Mouse (Mus musculus) kidney, adult 9 months (tissue): ENCODE measurements at regions not wholly inside any gene's neighbourhood (a gene's known extent, or its start where the extent isn't known, plus 50 kb on each side); places are given as distances from the start of the nearest gene placed in this dataset.
"Not testable (repeated sequence)": the region's sequence is repeated elsewhere in the genome, so short reads cannot be mapped to it uniquely, and the experiment has no call there.

Experiments used
- DNase-seq: peaks from one replicate; pipeline ENCODE4 v3.0.0; 2022

DNA sequence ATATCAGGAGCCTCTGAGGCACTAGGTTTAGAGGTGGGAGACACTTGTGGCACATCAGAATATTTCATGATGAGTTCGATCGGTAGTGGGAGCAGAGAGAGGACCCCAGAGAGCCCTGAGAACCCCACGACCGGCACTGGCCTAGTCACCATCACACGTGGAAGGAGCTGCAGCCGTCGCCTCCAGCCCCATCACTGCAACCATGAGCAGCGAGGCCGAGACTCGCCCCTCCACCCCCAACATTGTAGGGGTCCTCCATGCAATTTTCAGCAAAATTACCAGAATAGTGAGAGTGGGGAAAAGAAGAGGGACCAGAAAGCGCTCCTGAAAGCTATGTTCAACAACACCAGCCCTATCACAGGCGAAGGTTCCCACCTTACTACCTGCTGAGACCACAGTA lies 297.0 kb downstream of the Edem1 start:
- no peak for DNase-seq

DNA sequence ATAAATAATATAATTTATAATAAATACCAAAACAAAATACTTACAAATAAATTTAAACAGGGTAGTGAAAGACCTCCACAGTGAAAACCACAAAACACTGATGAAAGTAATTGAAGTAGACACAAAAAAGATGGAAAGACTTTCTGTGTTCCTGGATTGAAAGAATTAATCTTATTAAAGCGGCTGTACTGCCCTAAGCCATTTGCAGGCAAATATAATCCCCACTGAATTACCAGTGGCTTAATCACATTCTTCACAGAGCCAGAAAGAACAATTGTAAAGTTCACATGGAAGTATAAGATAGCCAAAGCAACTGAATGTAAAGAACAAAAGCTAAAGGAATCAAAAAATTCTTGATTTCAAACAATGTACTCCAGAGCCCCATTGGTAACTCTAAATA lies 298.8 kb downstream of the Edem1 start:
- DNase-seq = no peak

DNA sequence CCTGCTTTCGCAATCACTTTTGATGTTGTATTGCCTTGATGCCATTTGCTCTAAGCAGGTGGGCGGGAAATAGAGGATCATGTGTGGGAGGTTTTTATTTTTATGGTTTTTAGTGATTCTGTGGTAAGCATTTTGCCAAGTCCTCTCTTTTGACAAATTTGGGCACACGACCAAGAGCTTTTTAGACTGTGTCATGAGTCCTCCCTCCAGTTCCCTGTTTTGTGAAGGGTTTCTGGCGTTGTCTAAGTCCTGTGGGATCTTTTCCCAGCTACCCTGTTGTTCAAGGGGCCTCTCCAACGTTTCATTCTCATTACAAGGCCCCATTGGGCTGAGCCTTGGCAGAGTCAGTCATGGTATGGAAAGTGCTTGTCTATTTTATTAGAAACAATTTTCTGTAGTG lies 317.7 kb downstream of the Edem1 start:
- DNase-seq = no peak

- no peak for DNase-seq
These were observed 320.6 kb downstream of the Edem1 start for GRCm38 (mm10) chr6:109149043-109149442.

GRCm38 (mm10) chr6:109150023-109150911 lies 321.8 kb downstream of the Edem1 start:
- DNase-seq = peak; percentile 54

DNA sequence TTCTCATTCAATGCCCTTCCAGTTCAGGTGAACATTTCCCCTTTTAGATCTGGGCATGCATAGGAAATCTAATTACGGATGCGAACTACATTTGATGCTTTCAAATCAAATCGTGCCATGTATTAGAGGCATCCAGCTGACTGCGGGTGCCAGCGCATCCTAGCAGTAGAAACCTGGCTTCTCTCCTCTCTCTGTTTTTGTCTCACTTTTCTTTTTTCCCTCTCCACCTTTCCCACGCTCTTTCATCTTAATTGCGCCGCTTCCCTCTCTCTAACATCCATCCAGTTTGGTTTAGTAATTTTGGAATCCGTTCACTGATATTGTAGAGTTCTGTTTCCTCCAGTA lies 322.4 kb downstream of the Edem1 start:
- DNase-seq = no peak

DNA sequence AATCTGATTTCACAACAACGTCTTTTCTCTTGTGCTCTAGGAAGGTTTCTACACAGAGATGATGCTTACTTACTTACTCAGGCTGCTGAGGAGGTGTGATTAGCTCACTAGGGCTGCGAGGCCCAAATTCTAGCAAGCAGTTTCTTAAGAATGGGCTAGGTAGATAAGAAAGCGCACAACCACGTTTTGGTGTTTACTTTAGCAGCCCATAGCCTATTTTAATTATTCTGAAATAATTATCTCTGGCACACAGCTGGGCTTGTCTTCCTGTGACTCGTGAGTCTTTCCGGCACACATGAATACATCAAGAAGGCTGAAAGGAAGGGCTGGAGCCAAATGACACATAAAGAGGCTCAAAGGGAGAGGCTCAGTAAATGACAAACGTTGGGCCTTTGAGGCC lies 325.2 kb downstream of the Edem1 start:
- DNase-seq = peak; percentile 3

- no peak for DNase-seq
These were observed 331.1 kb downstream of the Edem1 start for GRCm38 (mm10) chr6:109159561-109159960.

DNA sequence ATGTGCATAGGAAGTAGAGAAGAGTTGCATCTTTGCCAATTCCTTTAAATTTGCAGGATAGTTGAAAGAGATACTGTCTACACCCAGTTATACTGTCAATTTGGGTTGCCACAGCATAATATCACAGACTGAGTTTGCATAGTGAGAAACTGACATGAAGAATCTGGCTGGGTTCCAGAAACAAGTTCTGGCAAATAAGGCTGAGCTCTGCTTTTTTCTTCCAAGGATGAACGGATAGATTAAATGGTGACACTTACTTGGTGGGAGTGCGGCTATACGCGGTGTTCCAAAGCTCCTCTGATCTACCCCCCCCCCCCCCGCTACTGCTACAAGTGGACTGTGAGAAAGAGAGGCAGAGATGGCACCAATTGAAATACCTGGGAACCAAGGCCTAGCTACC lies 339.0 kb downstream of the Edem1 start:
- no peak for DNase-seq

GRCm38 (mm10) chr6:109172104-109172850 lies 343.8 kb downstream of the Edem1 start:
- DNase-seq = no peak

- no peak for DNase-seq
These were observed 344.6 kb downstream of the Edem1 start for GRCm38 (mm10) chr6:109173015-109173414.

GRCm38 (mm10) chr6:109176876-109177275 lies 348.4 kb downstream of the Edem1 start:
- DNase-seq = no peak

- no peak for DNase-seq
These were observed 354.4 kb downstream of the Edem1 start for GRCm38 (mm10) chr6:109182878-109183277.

DNA sequence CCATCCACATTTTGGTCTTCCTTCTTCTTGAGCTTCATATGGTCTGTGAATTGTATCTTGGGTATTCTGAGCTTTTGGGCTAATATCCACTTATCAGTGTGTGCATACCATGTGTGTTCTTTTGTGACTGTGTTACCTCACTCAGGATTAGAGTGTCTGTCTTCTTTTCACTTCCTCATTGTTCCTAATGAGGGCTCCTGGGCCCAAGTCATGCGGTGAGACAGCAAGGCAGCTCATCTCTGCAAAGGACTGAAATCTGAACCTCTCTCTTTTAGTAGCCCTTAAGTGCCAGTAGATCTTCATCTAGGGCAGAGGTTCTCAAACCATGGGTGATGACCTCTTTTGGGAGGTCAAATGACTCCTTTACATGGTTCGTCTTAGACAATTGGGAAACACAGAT lies 364.6 kb downstream of the Edem1 start:
- not testable (repeated sequence) for DNase-seq

DNA sequence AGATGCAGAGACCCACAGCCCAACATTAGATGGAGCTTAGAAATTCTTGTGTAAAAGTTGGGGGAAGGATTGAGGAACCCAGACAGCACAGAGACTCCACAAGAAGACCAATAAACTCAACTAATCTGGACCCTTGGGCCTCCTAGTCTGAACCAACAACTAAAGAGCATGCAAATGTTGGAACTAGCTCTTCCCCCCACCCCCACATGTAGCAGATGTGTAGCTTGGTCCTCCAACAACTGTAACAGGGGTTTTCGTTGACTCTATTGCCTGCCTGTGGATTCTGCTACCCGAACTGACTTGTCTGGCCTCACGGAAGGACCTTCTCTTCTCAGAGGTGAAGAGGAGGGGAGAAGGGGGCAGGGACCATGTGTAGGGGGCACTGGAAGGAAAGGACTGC lies 365.2 kb downstream of the Edem1 start:
- DNase-seq = no peak

DNA sequence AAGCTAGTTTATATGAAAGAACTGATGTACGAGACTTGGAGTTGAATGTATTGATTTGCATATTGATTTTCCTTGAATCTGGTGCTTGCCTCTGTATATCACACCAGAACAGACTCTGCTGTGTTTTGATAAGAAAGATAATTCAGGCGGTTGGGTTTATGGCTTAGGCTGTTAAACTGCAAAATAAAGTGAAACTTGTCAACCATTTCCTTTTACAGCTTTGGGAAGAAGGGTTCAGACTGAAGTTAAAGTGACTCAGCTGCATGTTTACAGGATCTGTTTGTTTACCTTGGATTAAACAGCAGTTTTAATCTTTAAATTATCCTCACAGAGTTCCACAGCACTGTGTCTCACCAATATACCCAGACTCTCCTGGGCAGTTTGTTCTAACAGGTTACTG lies 381.3 kb downstream of the Edem1 start:
- DNase-seq = no peak

GRCm38 (mm10) chr6:109230391-109230790 lies 401.9 kb downstream of the Edem1 start:
- DNase-seq = no peak

- DNase-seq = no peak
These were observed 405.0 kb downstream of the Edem1 start for GRCm38 (mm10) chr6:109233426-109233825.

DNA sequence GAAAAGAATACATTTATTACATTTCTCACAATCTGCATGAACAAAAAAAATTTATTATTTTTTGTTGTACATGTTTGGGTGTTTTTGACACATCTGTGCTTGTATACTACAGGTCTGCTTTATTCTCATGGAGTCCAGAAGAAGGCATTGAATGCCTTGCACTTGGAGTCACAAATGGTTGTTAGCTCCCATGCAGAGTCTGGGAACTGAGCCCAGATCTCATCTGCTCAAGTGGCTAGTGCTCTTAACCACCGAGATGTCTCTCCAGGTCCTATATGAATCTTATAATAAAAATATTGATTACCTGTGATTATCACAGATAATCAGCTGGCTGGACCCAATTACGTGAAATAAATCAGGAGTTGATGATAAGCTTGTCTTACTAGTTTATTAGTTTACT lies 417.2 kb downstream of the Edem1 start:
- no peak for DNase-seq

GRCm38 (mm10) chr6:109246510-109246909 lies 418.1 kb downstream of the Edem1 start:
- DNase-seq = not testable (repeated sequence)
